Mouse (Mus musculus) megakaryocyte, embryonic 14.5 days (primary cell): Measurements from ENCODE around the gene Parvb. TPM values are rescaled to one million over a fixed set of nuclear protein-coding genes. Genes with fewer than 3 reads are reported as not detected.
"Not testable (repeated sequence)": the region's sequence is repeated elsewhere in the genome, so short reads cannot be mapped to it uniquely, and the experiment has no call there.

Experiments
- H3K27me3 ChIP-seq: replicated peaks from 2 replicates; pipeline ENCODE3; 2012; ENCODE audit warnings: inconsistent platforms
- H3K36me3 ChIP-seq: replicated peaks from 2 replicates; pipeline ENCODE3; 2012; ENCODE audit warnings: low read length, inconsistent platforms, mixed read lengths
- H3K4me1 ChIP-seq: 2 replicates; pipeline ENCODE4 v1.6.1; 2012; ENCODE audit warnings: inconsistent platforms
- H3K4me3 ChIP-seq: replicated peaks from 2 replicates; pipeline ENCODE3; 2012; ENCODE audit warnings: moderate library complexity, mild to moderate bottlenecking, inconsistent platforms
- H3K9me3 ChIP-seq: 2 replicates; pipeline ENCODE4 v1.6.1; 2012; ENCODE audit warnings: inconsistent platforms
- FLI1 ChIP-seq: IDR thresholded peaks from 2 replicates; pipeline ENCODE4 v1.6.1; 2012; ENCODE audit warnings: low read length, inconsistent platforms, mixed read lengths
- GATA1 ChIP-seq: IDR thresholded peaks from 3 replicates; pipeline ENCODE4 v1.6.1; 2012; ENCODE audit warnings: mixed read lengths, low read length, inconsistent platforms, borderline replicate concordance
- polyA plus RNA-seq: library from polyadenylated mRNA; stranded (reverse); fragments of >175 nt; gene quantifications from 2 replicates; pipeline ENCODE4 v1.2.3, GENCODE M21; 2012; ENCODE audit warnings: low replicate concordance; ENCODE audit not compliant: insufficient read depth

Gene Parvb
- polyA plus RNA-seq, 1 experiment = 524 TPM

DNA sequence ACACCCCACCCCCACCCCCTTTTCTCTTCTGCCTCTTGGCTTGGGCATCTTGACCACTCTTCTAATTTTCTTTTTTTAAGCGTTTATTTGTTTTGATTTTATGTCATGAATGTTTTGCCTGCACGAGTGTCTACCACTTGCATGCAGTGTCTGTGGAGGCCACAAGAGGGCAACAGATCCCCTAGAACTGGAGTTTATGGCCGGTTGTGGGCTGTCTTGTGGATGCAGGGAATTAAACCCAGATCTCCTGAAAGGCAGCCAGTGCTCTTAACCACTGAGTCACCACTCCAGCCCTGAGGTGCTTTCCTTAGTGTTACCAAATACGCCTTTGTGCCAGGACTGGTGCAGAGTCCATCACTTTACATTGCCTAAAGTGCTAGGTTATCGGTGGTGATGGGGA is 52.2 kb downstream of the Parvb start:
- peaks cover 99% of the 10 kb centered on the region for H3K36me3 ChIP-seq
- TF ChIP-seq GATA1 = no peak
- TF ChIP-seq FLI1 = no peak
- H3K27me3 ChIP-seq = no peaks in the 10 kb centered on the region
- peaks cover 75% of the 10 kb centered on the region for H3K4me1 ChIP-seq
- H3K4me3 ChIP-seq = no peak overlapping the region
- no peaks in the 10 kb centered on the region for H3K9me3 ChIP-seq

DNA sequence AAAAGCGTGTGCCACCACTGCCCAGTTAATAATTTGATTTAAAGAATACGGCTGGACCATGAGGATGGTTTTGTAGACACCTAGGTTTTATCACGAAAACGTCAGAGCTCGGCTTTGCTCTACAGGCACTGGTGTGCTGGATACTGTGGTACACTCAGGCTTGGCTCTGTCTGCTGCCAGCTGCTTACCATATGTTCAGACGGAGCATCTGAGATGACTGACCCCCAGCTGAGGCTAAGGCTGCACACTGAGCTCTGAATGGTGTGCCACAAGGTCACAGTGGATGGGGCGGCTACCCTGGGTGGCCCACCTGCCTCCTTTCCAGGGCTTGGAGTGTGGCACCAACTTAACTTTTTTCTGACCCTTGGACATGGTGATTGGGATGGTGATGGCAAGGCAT is 53.6 kb downstream of the Parvb start:
- Histone ChIP-seq H3K4me3 (no peak overlapping the region), H3K36me3 (peaks cover 99% of the 10 kb centered on the region), H3K27me3 (no peaks in the 10 kb centered on the region), H3K4me1 (peaks cover 72% of the 10 kb centered on the region), H3K9me3 (no peaks in the 10 kb centered on the region)
- TF ChIP-seq GATA1 = no peak
- TF ChIP-seq FLI1 = no peak

DNA sequence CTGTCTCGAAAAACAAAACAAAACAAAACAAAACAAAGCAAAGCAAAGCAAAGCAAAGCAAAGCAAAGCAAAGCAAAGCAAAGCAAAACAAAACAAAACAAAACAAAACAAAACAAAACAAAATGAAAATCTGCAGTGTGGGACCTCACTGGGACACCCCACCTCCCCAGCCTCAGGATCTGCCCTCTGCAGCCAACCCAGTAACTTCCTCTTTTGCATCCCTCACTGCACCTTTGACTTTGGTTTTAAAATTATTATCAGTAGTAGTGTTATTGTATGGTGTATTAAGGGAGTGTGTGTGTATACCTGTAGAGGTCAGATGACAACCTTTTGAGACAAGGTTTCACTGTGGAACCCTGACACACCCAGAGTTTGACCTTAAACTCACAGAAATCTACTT is 57.1 kb downstream of the Parvb start:
- Histone ChIP-seq H3K4me1 (peaks cover 69% of the 10 kb centered on the region), H3K36me3 (peaks cover 97% of the 10 kb centered on the region)
- H3K27me3 ChIP-seq, H3K9me3 ChIP-seq, H3K4me3 ChIP-seq: not testable (repeated sequence)

DNA sequence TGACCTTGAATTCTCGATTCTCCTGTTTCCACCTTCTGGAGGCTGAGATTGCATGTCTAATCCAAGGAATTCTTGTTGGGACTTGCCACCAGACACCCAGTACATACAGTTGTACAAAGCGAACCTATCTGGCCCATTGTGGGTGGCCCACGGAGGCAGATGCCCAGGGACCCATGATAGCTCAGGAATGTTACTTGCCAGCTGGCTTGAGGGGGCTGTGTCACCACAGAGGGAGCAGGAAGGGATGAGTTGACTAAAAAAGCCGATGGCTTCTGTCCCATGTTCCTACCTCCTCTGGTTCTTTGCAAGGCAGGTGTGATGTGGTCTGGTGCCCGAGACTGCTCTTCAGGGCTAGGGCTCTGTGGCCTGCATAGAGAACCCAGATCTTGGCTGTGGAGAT is 59.3 kb downstream of the Parvb start:
- Histone ChIP-seq H3K4me3 (no peak overlapping the region), H3K36me3 (peaks cover 97% of the 10 kb centered on the region), H3K27me3 (no peaks in the 10 kb centered on the region), H3K9me3 (no peaks in the 10 kb centered on the region), H3K4me1 (peaks cover 65% of the 10 kb centered on the region)
- no peak for TF ChIP-seq GATA1
- TF ChIP-seq FLI1 = no peak

DNA sequence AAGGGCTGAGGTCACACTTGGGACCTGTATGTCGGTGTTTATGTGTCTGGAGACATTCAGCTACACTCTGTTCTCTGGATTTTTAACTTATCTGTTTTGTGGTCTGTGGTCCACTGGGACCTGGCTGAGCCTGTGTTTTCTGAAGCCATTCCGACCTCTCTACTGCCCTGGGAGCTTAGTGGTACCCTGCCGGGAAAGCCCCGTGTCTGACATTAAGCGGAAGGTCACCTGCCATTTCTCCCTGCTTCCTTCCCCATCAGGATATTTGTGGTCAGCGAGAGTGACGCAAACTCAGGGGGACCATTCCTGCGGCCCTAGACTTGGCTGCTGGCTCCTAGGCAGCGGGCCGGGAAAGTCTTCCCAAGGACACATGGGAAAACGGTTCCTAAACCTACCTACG is 61.7 kb downstream of the Parvb start:
- no peaks in the 10 kb centered on the region for H3K9me3 ChIP-seq
- TF ChIP-seq GATA1 = no peak
- no peak for TF ChIP-seq FLI1
- H3K36me3 ChIP-seq = peaks cover 97% of the 10 kb centered on the region
- no peaks in the 10 kb centered on the region for H3K27me3 ChIP-seq
- no peak overlapping the region for H3K4me3 ChIP-seq
- peaks cover 65% of the 10 kb centered on the region for H3K4me1 ChIP-seq

DNA sequence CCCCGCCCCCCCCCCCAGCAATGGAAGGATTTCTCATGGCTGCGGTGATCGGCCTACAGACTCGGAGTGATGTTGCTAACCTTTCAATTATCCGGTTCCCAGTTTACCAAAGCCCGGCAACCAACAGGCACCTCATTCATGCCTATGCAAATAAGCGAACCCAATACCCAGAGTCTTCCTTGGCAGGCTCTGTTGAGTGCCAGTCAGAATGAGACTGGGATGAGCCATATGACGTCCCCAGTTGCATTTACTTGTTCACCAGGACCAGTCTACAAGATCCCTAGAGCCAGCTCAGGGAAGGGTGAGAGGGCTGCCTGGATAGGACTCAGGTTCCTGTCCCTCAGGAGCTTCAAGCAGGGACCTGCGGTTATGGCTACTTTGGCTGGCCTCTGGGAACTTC is 62.5 kb downstream of the Parvb start:
- TF ChIP-seq GATA1 = no peak
- TF ChIP-seq FLI1 = no peak

DNA sequence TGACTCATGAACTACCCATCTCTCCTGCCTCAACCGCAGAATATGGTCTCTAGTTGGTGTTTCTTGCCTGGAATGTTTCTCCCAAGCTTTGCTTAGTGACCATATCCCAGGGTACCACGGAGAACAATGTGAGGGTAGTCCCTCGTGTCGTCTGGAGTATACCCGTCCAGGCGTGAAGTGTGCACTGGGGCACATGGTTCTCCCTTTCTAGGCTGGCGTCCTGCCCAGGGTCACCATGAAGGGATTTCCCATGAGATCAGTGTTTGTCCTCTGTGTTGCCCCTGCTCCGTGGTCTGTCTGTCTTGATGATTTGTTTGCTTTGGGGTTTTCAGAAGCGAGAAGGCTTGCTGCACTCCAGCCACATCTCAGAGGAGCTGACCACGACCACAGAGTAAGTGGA is 63.4 kb downstream of the Parvb start:
- Histone ChIP-seq H3K4me3 (no peak overlapping the region), H3K4me1 (peaks cover 76% of the 10 kb centered on the region), H3K36me3 (peaks cover 98% of the 10 kb centered on the region), H3K9me3 (no peaks in the 10 kb centered on the region), H3K27me3 (no peaks in the 10 kb centered on the region)
- TF ChIP-seq FLI1 (no peak), GATA1 (no peak)

More for the DNA sequence above, 62.5 kb downstream of the Parvb start:
- Histone ChIP-seq H3K9me3 (no peaks in the 10 kb centered on the region), H3K27me3 (no peaks in the 10 kb centered on the region), H3K4me3 (no peak overlapping the region), H3K4me1 (peaks cover 73% of the 10 kb centered on the region), H3K36me3 (peaks cover 98% of the 10 kb centered on the region)

DNA sequence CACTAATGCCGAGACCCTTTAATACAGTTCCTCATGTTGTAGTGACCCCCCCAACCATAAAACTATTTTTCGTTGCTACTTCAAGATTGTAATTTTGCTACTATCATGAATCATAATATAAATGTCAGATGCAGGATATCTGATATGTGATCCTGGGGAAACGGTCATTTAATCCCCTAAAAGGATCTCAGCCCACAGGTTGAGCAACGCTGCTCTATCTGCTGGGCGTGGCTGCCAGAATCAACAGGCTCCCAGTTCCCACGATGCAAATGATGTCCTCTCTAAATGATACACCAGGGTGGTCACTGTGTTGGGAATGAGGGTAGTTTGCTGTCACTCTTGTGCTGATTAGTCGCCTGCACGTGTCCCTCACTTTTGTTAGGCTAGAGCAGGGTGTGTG is 65.6 kb downstream of the Parvb start:
- H3K9me3 ChIP-seq = no peaks in the 10 kb centered on the region
- H3K4me1 ChIP-seq = peaks cover 82% of the 10 kb centered on the region

DNA sequence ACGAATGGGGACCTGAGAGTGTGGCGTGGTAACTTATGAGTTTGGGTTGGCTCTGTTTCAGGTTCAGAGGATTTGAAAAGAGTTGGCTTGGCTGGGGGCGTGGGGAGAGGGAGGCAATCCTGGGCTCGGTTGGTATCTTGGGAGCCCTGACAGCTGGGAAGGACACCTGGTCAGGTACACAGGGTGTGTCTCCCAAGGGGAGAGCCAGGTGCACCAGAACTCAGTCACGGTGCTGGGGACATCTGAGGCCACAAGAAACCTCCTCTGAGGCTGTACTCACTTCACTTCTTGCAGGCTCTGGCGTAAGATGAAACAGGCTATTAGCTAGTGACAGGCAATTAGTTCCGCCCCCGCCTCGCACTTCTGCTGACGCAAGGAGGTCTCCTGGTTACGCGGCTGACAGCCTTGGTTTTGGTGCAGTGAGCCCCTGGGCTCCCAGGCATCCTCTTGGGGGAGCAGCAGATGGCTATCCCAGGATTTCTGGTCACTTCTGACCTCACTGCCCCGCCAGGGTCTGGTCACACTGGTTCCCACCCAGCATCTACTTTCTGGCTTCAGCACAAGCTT is 67.0 kb downstream of the Parvb start:
- Histone ChIP-seq H3K27me3 (no peaks in the 10 kb centered on the region), H3K9me3 (no peaks in the 10 kb centered on the region)
- TF ChIP-seq FLI1 = no peak
- no peak for TF ChIP-seq GATA1

More for the DNA sequence above, 65.6 kb downstream of the Parvb start:
- H3K27me3 ChIP-seq = no peaks in the 10 kb centered on the region
- no peak for TF ChIP-seq FLI1
- no peak for TF ChIP-seq GATA1
- H3K36me3 ChIP-seq = peaks cover 100% of the 10 kb centered on the region
- no peak overlapping the region for H3K4me3 ChIP-seq

DNA sequence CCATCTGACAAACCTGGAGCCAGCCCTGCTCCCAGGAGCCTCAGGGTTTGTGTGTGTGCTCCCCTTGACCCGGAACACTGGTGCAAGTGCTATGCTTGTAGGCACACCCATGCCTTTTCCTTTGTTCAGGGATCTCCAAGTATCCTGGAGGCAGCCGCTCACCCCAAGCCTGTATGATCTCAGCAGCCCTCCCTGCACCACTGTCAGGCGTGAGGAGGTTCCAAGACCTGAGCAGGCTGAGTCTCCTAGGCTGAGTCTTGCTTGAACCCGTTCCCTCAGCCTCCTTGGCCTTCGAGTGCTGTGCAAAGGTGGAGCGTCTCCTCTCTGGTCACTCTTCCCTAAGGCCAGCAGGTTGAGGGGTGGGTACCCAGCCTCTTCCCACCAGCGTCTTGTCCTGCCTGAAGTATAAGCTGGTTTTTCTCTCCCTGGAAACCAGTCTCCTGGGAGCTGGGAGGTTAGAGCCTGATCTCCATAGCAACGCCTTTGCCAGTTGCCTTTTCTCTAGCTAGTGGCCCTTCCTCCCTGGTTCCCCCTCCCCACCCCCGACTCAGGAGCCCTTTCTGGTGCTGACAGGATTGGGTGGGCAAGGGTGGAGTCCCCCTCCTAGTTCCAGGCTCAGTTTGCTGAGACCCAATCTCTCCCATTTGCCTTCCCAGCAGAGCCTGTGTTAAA is 68.0 kb downstream of the Parvb start:
- H3K4me3 ChIP-seq = no peak overlapping the region
- TF ChIP-seq GATA1 (no peak), FLI1 (no peak)
- H3K4me1 ChIP-seq = peaks cover 81% of the 10 kb centered on the region
- no peaks in the 10 kb centered on the region for H3K9me3 ChIP-seq
- H3K36me3 ChIP-seq = peaks cover 100% of the 10 kb centered on the region
- H3K27me3 ChIP-seq = no peaks in the 10 kb centered on the region

More for the DNA sequence above, 67.0 kb downstream of the Parvb start:
- H3K36me3 ChIP-seq = peaks cover 100% of the 10 kb centered on the region
- peaks cover 85% of the 10 kb centered on the region for H3K4me1 ChIP-seq
- no peak overlapping the region for H3K4me3 ChIP-seq

DNA sequence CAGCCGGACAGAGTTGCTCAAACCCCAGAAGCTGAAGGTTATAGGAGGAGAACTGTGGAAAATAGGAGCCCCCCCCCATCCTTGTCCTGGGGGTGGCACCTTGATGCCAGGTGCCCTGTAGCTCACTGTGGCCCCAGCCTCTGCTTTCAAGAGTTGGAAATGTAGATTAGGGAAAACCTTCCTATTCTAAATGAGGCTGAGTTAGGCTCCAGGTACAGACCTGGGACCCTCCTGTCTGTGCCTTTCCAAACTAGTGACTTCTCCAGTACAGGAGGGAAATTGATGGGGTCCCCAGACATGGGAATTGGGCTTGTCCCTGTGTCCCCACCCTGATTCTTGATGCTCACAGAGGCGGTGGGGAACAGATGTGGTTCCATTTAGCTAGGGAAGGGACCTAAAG is 68.7 kb downstream of the Parvb start:
- Histone ChIP-seq H3K4me3 (no peak overlapping the region), H3K27me3 (no peaks in the 10 kb centered on the region), H3K36me3 (peaks cover 100% of the 10 kb centered on the region), H3K9me3 (no peaks in the 10 kb centered on the region), H3K4me1 (peaks cover 77% of the 10 kb centered on the region)
- no peak for TF ChIP-seq FLI1
- no peak for TF ChIP-seq GATA1
